Mouse (Mus musculus): ENCODE results near the gene Polr3h. TPM values are rescaled to one million over a fixed set of nuclear protein-coding genes. Genes with fewer than 3 reads are reported as not detected.

Gene Polr3h
- 1 to 10 TPM; 4.7 to 6.5 TPM for total RNA-seq (2023)

DNA sequence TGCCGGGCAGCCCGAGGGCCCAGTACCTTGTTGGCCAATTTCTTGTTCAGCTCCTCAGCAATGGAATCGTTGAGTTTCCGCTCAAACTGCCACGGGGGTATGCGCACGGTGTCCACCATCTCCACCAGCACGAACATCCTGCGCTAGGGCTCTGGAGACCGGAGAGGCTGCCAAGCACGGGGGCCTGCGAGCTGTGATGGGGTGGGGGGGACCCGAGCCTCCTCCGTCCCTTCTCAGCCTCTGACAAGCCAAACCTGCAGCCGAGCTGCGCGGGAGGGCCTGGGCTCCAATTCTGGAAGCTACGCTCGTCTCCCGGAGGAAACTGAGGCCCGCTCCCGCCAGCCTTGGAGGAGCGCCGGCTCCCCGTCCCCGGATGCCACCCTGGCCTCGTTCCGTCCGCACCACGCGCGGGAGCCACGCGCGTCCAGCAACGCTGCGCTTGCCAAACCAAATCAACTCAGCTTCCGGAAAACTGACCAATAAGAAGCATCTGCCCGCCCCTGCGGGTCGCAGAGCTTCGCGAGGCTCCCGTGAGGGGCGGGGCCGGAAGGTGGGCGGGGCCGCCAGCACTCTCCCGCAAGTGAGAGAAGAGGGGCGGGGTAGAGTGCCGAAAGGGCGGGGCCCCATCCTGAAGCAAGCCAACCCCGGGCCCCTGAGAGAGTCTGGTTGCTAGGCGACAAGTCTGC is at the start of gene Polr3h:
Gene Polr3h (minus strand): TSS at position 481 of the 686 bp plus-strand sequence.

DNA sequence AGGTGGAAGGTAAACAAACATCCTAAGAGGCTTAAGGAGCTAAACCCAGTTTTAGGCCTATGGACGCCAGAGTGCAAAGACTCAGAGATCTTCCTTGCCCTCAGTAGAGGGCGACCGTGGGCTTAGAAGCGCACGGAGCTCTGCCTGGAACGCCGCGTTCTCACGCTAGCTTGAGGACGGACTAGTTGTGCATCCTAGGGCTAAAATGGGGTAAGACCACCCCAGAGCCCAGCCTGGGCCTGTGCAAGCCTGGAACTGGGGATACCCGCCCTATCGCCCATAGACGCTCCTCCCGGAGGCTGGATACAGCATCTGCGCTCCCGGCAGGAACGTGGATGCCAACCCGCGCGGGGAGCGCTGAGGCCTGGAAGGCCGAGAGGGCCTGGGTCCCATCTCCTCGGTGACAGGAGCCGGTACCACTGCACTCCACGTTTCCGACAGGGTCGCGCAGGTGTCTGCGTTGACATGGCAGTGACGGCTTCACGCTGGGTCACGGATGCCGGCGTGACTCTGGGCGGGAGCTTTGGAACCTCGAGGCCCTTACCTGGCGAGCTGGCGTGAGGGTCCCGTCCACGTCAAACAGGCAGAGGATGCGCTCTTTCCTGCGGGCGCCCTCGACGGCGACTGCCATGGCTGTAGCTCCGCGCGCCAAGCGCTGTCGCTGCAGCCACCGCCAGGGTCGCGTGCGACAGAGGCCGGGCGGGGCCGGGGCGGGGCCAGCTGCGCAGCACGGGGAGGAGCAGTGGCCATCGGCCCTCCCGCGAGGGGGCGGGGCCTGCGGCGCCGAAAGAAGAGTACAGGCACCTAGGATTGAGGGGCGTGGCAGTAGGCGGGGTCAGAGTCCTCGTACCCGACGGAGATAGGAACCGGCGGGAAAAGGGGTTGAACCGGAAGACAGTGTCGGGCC is 34.4 kb upstream of the Polr3h start, which contains the start of gene Pmm1:
Gene Pmm1 (minus strand): TSS at position 760 of the 907 bp plus-strand sequence.

DNA sequence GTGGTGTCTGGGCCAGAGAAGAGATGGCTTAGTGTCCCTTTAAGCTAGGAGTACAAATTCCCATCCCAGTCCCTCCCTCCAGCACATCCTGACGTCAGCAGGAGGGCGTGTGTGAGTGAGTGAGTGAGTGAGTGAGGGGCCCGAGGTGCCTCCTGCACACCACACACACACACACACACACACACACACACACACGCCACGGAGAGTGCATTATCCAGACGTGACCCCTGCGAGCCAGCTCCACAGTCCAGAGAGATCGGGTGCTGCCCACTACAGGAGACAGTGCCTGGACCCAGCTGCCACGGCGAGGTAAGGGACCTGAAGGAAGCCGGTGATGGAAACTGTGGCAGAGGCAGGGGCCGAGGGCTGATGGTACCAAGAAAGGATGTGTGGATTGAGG is 10.6 kb upstream of the Polr3h start, which contains the start of gene Csdc2:
Gene Csdc2 (plus strand): TSS at position 81 of the 400 bp plus-strand sequence.

DNA sequence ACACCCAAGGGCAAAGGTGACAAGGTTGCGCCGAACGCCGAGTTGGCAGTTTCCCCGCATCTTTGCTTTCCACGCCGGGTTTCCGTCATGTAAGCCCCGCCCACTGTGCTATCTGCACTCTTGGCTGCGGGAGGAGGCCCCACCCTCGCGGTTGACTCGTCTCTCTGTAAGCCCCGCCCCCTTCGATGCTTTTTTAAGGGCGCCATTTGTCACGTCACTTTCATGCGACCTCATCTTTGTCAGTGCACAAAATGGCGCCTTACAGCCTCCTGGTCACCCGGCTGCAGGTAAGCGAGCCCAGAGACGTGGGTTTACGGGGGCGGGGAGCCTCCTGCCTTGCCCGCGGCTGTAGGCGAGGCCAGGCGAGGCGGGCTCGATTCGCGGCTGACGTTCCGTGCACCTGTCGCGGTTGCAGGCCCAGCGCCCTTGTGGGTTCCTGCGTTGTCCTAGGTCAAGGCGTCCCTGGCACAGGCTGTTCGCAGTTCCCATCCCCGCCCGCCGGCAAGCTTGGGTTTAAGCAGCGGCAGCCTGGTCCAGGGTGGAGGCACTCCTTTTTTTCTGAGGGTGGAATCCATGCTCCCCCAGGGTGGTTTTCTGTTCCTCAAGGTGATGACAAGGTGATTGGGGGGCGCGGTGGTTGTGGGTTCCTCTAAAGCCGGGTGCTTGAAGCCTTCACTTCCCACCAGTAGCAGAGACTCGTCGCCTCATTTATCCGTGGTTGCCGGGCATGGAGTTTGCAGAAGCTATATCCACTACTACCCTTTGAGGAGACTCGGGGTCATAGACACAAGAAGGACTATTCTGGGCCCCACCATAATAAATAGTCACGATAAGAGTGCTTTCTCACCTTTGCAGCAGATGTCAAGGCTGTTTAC is 53.5 kb downstream of the Polr3h start, which contains the start of gene Aco2:
Gene Aco2 (plus strand): TSS at position 48 of the 875 bp plus-strand sequence.

DNA sequence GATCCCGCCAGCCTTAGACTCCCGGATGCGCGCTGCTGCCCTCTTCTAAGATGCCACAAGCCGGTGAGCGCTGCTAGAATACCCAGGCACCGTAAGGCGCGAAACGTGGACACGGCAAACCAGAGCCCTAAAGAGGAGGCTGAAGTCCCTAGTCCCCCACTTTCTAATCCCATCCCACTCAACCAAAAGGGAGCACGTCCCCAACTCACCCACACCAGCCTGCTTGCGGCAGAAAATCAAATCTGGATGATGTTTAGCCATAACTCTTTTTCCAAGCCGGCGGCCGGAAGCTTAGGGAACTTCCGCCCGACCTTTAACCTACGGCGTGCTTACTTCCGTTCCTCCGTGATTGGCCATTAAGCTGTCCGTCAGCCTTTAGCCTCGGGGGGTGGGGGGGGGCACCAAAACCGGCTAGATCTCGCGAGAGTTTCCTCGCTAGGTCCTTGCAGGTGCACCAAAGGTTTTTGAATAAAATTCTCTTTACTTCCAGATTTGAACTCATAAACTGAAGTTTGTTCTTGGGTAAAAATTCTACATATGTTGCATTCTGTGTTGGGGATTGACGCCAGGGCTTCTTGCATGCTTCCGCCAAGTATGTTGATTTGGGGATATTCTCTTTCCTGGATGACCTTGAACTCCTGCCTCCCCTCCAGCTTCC is 54.3 kb downstream of the Polr3h start, which contains the start of gene Phf5a:
Gene Phf5a (minus strand): TSS at position 308 of the 658 bp plus-strand sequence.

DNA sequence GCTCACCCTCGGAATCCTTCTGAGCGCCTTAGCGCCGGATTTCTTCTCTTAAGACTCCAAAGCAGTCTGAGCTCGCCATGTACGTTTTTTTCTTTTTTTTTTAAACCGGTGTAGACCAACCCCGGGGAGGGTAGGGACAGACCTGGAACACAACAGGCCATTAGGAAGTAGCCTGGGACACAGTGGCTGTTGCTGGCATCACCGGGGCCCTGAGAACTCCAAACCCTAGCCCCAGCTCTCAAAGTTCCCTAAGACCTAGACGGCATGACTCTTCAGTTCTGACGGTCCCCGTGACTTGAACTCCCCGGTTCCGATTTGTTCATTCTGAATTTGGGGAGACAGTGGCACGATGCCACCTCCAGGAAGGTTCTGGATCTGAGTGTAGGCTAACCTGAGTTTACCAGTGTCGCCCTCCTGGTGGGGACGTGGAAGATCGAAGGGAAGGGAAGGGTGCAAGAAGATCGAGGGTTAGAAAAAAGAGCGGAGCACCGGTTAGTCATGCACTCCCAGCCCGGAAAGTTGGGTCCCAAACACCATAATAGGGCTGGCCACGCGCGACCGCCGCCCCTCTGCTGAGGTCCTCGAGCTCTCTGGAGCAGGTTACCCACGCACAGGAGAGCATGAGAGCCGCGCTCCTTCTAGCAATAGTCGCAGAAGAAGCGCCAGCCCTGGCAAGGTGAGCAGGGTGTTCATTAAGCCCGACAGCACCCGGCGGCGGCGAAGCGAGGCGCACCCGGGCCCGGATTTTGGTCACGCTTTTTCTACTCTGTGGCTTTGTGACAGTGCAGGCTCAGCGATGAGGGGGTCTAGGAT is 67.3 kb downstream of the Polr3h start, which contains the start of gene Tob2:
Gene Tob2 (minus strand): TSS at position 280 of the 813 bp plus-strand sequence.

Other genes with a start within 250 kb of the Polr3h start
- gene Chadl, start 229.0 kb downstream of the Polr3h start, total RNA-seq (2023): not detected
- 1 to 10 TPM; 9.2 to 9.6 TPM for gene Zc3h7b, start 181.2 kb downstream of the Polr3h start, total RNA-seq (2023)
- 10 to 100 TPM; 56.2 TPM for gene Rangap1, start 180.7 kb downstream of the Polr3h start, total RNA-seq (2023)
- gene Tef, start 123.8 kb downstream of the Polr3h start, total RNA-seq (2023): 1 to 10 TPM; 5.9 to 8.3 TPM
- gene Tob2, start 67.4 kb downstream of the Polr3h start, total RNA-seq (2023): 10 to 100 TPM; 43.9 to 47.3 TPM
- 10 to 100 TPM; 38.8 to 45.4 TPM for gene Phf5a, start 54.3 kb downstream of the Polr3h start, total RNA-seq (2023)
- gene Aco2, start 53.9 kb downstream of the Polr3h start, total RNA-seq (2023): 10 to 100 TPM; 81.9 to 87.8 TPM
- gene Csdc2, start 10.5 kb upstream of the Polr3h start, total RNA-seq (2023): not detected
- gene Pmm1, start 34.7 kb upstream of the Polr3h start, total RNA-seq (2023): 10 to 100 TPM; 32.6 to 33.6 TPM
- gene 1700029P11Rik, start 54.3 kb upstream of the Polr3h start, total RNA-seq (2023): not detected
- 10 to 100 TPM; 20.8 to 29.1 TPM for gene Xrcc6, start 61.6 kb upstream of the Polr3h start, total RNA-seq (2023)
- gene Desi1, start 107.6 kb upstream of the Polr3h start, total RNA-seq (2023): 10 to 100 TPM; 18.6 to 23.8 TPM
- 10 to 100 TPM; 44.8 to 47.4 TPM for gene Snu13, start 121.4 kb upstream of the Polr3h start, total RNA-seq (2023)
- not detected for gene 4930407I10Rik, start 132.9 kb upstream of the Polr3h start, total RNA-seq (2023)
- gene Mei1, start 143.8 kb upstream of the Polr3h start, total RNA-seq (2023): not detected
- 10 to 100 TPM; 11.2 to 12.7 TPM for gene Ccdc134, start 201.7 kb upstream of the Polr3h start, total RNA-seq (2023)
- gene Srebf2, start 220.9 kb upstream of the Polr3h start, total RNA-seq (2023): 10 to 100 TPM; 76.3 to 79.6 TPM